Mouse (Mus musculus) hindbrain, embryonic 11.5 days (tissue): ENCODE results near the gene Bicd1. TPM values are rescaled to one million over a fixed set of nuclear protein-coding genes. Genes with fewer than 3 reads are reported as not detected.
"Not testable (repeated sequence)": the region's sequence is repeated elsewhere in the genome, so short reads cannot be mapped to it uniquely, and the experiment has no call there.

ENCODE experiments used
- ATAC-seq: fragments of 200-750 bp; cut with Nextera tagmentation; 2 replicates; pipeline ENCODE4 v1.8.0; 2017; ENCODE audit warnings: mild to moderate bottlenecking, moderate TSS enrichment, moderate library complexity; ENCODE audit not compliant: low FRiP score
- DNase-seq: peaks from one replicate; pipeline ENCODE4 v3.0.0-alpha.2; 2015; ENCODE audit warnings: low spot score
- H3K27ac ChIP-seq: fragments of 300-500 bp; sonication (generic); 2 replicates; pipeline ENCODE4 v1.5.1; 2014; ENCODE audit warnings: mild to moderate bottlenecking, low read depth, low read length
- H3K27me3 ChIP-seq: fragments of 300-500 bp; sonication (generic); 2 replicates; pipeline ENCODE4 v1.6.1; 2014; ENCODE audit warnings: mild to moderate bottlenecking, low read length, moderate library complexity, mixed read lengths; ENCODE audit not compliant: control insufficient read depth, insufficient read depth
- H3K36me3 ChIP-seq: fragments of 300-500 bp; sonication (generic); 2 replicates; pipeline ENCODE4 v1.6.1; 2014; ENCODE audit warnings: mild to moderate bottlenecking, low read length, moderate library complexity, mixed read lengths; ENCODE audit not compliant: control insufficient read depth, insufficient read depth
- H3K4me1 ChIP-seq: fragments of 300-500 bp; sonication (generic); replicated peaks from 2 replicates; pipeline ENCODE4 v1.6.1; 2014; ENCODE audit warnings: low read length, mixed read lengths; ENCODE audit not compliant: control insufficient read depth, insufficient read depth
- H3K4me2 ChIP-seq: fragments of 300-500 bp; sonication (generic); replicated peaks from 2 replicates; pipeline ENCODE4 v1.6.1; 2014; ENCODE audit warnings: mild to moderate bottlenecking, low read depth, low read length
- H3K4me3 ChIP-seq: fragments of 300-500 bp; sonication (generic); 2 replicates; pipeline ENCODE4 v1.5.1; 2014; ENCODE audit warnings: low read depth, low read length
- H3K9ac ChIP-seq: fragments of 300-500 bp; sonication (generic); 2 replicates; pipeline ENCODE4 v1.6.1; 2014; ENCODE audit warnings: low read depth, low read length
- H3K9me3 ChIP-seq: fragments of 300-500 bp; sonication (generic); 2 replicates; pipeline ENCODE4 v1.6.1; 2016; ENCODE audit warnings: low read length; ENCODE audit not compliant: control insufficient read depth
- WGBS: fragments of 180-500 bp; shearing (Covaris S2); extraction: QIAGEN DNeasy Blood & Tissue Kit; methylation state at CpG from one replicate; pipeline ENCODE4 v1.1.7; 2014; 5-methylcytosine and 5-hydroxymethylcytosine counted together
- polyA plus RNA-seq: library from polyadenylated mRNA; unstranded; fragments of >200 nt; fragmentation: Nextera tagmentation; extraction: Ambion mirVana; gene quantifications from 2 replicates; pipeline ENCODE4 v1.2.1, GENCODE M21; 2014

Gene Bicd1
- polyA plus RNA-seq, 1 experiment from 2014 or later: 22.6 TPM

- 75% methylated on average over 15 of the region's 15 CpGs for WGBS
- H3K9me3 ChIP-seq: no peaks in the 10 kb centered on the region
- DNase-seq: no peak
- no peak overlapping the region for H3K9ac ChIP-seq
- no peak for ATAC-seq
- H3K36me3 ChIP-seq: no peaks in the 10 kb centered on the region
- no peaks in the 10 kb centered on the region for H3K4me1 ChIP-seq
- H3K27me3 ChIP-seq: no peaks in the 10 kb centered on the region
- H3K4me2 ChIP-seq: no peak overlapping the region
- H3K4me3 ChIP-seq: no peak overlapping the region
- no peak overlapping the region for H3K27ac ChIP-seq
Observed at GRCm38 (mm10) chr6:149471477-149471876, 62.8 kb downstream of the Bicd1 start.

GRCm38 (mm10) chr6:149472441-149472840, 63.8 kb downstream of the Bicd1 start:
- not testable (repeated sequence) for H3K36me3 ChIP-seq, ATAC-seq, H3K4me1 ChIP-seq, H3K27me3 ChIP-seq, DNase-seq, H3K9ac ChIP-seq, H3K4me2 ChIP-seq, H3K9me3 ChIP-seq, H3K27ac ChIP-seq, H3K4me3 ChIP-seq
- WGBS: 98% methylated on average over 6 of the region's 6 CpGs

- not testable (repeated sequence) for H3K36me3 ChIP-seq, H3K27me3 ChIP-seq, H3K9me3 ChIP-seq, H3K4me2 ChIP-seq, ATAC-seq, DNase-seq, H3K4me3 ChIP-seq, H3K27ac ChIP-seq, H3K4me1 ChIP-seq, H3K9ac ChIP-seq
- WGBS: 94% methylated on average over 5 of the region's 5 CpGs
Observed at GRCm38 (mm10) chr6:149481868-149482267, 73.2 kb downstream of the Bicd1 start.

GRCm38 (mm10) chr6:149494662-149495061, 86.0 kb downstream of the Bicd1 start:
- DNase-seq (no peak), ATAC-seq (no peak)
- H3K27ac ChIP-seq: no peak overlapping the region
- no peak overlapping the region for H3K4me3 ChIP-seq
- H3K9me3 ChIP-seq: no peaks in the 10 kb centered on the region
- no peaks in the 10 kb centered on the region for H3K27me3 ChIP-seq
- no peak overlapping the region for H3K4me2 ChIP-seq
- no peaks in the 10 kb centered on the region for H3K36me3 ChIP-seq
- H3K4me1 ChIP-seq: no peaks in the 10 kb centered on the region
- WGBS: 97% methylated on average over 2 of the region's 2 CpGs
- H3K9ac ChIP-seq: no peak overlapping the region

GRCm38 (mm10) chr6:149495925-149496324, 87.2 kb downstream of the Bicd1 start:
- Histone ChIP-seq H3K4me2 (no peak overlapping the region), H3K27me3 (no peaks in the 10 kb centered on the region), H3K4me1 (no peaks in the 10 kb centered on the region), H3K27ac (no peak overlapping the region), H3K4me3 (no peak overlapping the region), H3K9ac (no peak overlapping the region), H3K36me3 (no peaks in the 10 kb centered on the region), H3K9me3 (no peaks in the 10 kb centered on the region)
- DNase-seq (no peak), ATAC-seq (no peak)

GRCm38 (mm10) chr6:149565720-149566498, 157.2 kb downstream of the Bicd1 start:
- Histone ChIP-seq H3K4me2 (peak overlapping the region; percentile 78), H3K36me3 (no peaks in the 10 kb centered on the region), H3K4me3 (peak overlapping the region; percentile 57), H3K9ac (peak overlapping the region; percentile 54), H3K4me1 (no peaks in the 10 kb centered on the region), H3K27me3 (no peaks in the 10 kb centered on the region), H3K27ac (no peak overlapping the region), H3K9me3 (no peaks in the 10 kb centered on the region)
- ATAC-seq: peak; percentile 98
- 4% methylated on average over 19 of the region's 19 CpGs for WGBS
- DNase-seq: peak; percentile 74

- no peak for DNase-seq
- H3K9me3 ChIP-seq: no peaks in the 10 kb centered on the region
- H3K27ac ChIP-seq: no peak overlapping the region
- WGBS: 96% methylated on average over 1 of the region's 1 CpGs
- no peak overlapping the region for H3K4me2 ChIP-seq
- ATAC-seq: no peak
- no peak overlapping the region for H3K9ac ChIP-seq
- H3K4me3 ChIP-seq: no peak overlapping the region
- H3K36me3 ChIP-seq: no peaks in the 10 kb centered on the region
- no peaks in the 10 kb centered on the region for H3K27me3 ChIP-seq
- H3K4me1 ChIP-seq: no peaks in the 10 kb centered on the region
Observed at GRCm38 (mm10) chr6:149567219-149567618, 158.5 kb downstream of the Bicd1 start.

- Histone ChIP-seq H3K9ac (no peak overlapping the region), H3K4me3 (no peak overlapping the region), H3K4me2 (no peak overlapping the region), H3K27me3 (no peaks in the 10 kb centered on the region), H3K36me3 (no peaks in the 10 kb centered on the region), H3K4me1 (no peaks in the 10 kb centered on the region), H3K9me3 (no peaks in the 10 kb centered on the region), H3K27ac (no peak overlapping the region)
- DNase-seq: no peak
- no peak for ATAC-seq
- whole genome bisulfite sequencing: 79% methylated on average over 1 of the region's 1 CpGs
Observed at GRCm38 (mm10) chr6:149574288-149574687, 165.6 kb downstream of the Bicd1 start.

GRCm38 (mm10) chr6:149580053-149580452, 171.4 kb downstream of the Bicd1 start:
- no peak overlapping the region for H3K4me2 ChIP-seq
- DNase-seq (no peak), ATAC-seq (no peak)
- H3K27ac ChIP-seq: no peak overlapping the region
- no peaks in the 10 kb centered on the region for H3K4me1 ChIP-seq
- no peaks in the 10 kb centered on the region for H3K36me3 ChIP-seq
- H3K9ac ChIP-seq: no peak overlapping the region
- no peaks in the 10 kb centered on the region for H3K9me3 ChIP-seq
- H3K27me3 ChIP-seq: no peaks in the 10 kb centered on the region
- H3K4me3 ChIP-seq: no peak overlapping the region
